Mouse (Mus musculus): ENCODE data around the gene Pramef8. TPM values are rescaled to one million over a fixed set of nuclear protein-coding genes. Genes with fewer than 3 reads are reported as not detected.

The Pramef8 gene
- polyA plus RNA-seq (2015; fragmentation: Nextera tagmentation; extraction: Ambion mirVana): 8.2 and 9.1 TPM in 2 replicates

DNA sequence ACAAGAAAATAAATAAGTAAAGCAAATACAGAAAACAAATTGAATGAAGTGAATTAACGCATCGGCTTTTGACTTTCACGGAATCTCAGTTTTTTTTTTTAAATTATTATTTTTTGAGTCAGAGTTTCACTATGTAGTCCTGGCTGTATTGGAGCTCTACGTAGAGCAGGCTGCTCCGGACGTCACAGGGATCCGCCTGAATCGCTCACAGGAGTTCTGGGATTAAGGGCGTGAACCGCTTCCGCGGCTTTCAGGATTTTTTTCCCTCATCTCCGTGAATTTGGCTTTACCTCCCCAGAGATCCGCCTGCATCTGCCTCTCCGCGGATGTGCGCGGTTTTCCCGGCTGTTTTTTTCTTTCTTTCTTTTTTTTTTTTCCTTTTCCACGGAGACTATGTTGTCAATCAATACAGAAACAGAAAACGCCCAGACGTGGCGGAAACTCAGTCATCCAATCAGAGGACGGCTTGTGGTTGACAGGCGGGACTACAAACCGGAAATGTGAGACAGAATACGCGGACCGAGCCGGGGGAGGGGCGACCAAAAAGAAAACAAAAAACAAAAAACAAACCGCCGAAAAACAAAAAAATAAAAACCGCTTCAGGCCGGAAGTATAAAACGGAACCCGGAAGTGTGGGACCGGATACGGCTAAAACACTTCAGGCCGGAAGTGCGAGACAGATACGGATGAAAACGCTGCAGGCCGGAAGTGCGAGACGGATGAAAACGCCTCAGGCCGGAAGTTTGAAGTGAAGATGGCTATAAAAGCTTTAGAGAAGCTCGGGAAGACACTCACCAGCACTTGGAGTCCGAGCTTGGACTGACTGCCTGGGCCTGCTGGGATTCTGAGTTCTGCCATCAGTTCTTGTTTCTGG lies at the start of gene Pramef8:
TSS of gene Pramef8 (plus strand) at position 208 of the 874 bp plus-strand sequence.

GRCm38 (mm10) chr4:143394181-143394580 lies 18.0 kb upstream of the Pramef8 start, which contains the start of gene Pramel1:
Gene Pramel1 (plus strand): TSS chr4:143394428.

DNA sequence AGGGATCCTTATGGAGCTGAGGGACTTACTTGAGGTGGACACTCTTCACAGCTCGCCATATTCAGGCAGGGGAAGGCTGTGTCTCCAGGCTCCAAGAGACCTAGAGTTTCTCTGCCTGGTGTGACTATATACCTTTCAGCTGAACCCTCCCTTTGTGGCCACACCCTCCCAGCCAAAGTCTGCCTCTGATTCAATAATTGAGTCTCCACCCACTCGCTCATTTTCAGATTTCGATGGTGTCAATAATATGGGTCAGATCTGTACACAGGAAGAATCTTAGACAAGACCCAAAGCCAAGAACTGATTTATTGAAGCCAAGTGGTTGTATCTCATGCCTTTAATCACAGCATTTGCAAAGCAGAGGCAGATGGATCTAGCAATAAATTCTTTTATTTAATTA lies 38.0 kb downstream of the Pramef8 start, which contains the start of gene Oog4:
TSS of gene Oog4 (minus strand) at position 101 of the 400 bp plus-strand sequence.

Other genes with a start within 250 kb of the Pramef8 start
- gene Prdm2, start 199.4 kb upstream of the Pramef8 start, polyA plus RNA-seq (2015; fragmentation: Nextera tagmentation; extraction: Ambion mirVana): 5.7 and 6.0 TPM in 2 replicates
- 38.2 and 39.6 TPM in 2 replicates for gene Pdpn, start 112.9 kb upstream of the Pramef8 start, polyA plus RNA-seq (2015; fragmentation: Nextera tagmentation; extraction: Ambion mirVana)
- gene Lrrc38, start 62.7 kb upstream of the Pramef8 start, polyA plus RNA-seq (2015; fragmentation: Nextera tagmentation; extraction: Ambion mirVana): 6.4 and 7.8 TPM in 2 replicates
- gene Pramel1, start 18.0 kb upstream of the Pramef8 start, polyA plus RNA-seq (2015; fragmentation: Nextera tagmentation; extraction: Ambion mirVana): not detected in 2 replicates
- not detected in 2 replicates for gene Oog4, start 37.9 kb downstream of the Pramef8 start, polyA plus RNA-seq (2015; fragmentation: Nextera tagmentation; extraction: Ambion mirVana)
- not detected in 2 replicates for gene Gm13043, start 98.9 kb downstream of the Pramef8 start, polyA plus RNA-seq (2015; fragmentation: Nextera tagmentation; extraction: Ambion mirVana)
- gene Gm13040, start 123.5 kb downstream of the Pramef8 start, polyA plus RNA-seq (2015; fragmentation: Nextera tagmentation; extraction: Ambion mirVana): not detected in 2 replicates
- gene BC080695, start 139.3 kb downstream of the Pramef8 start, polyA plus RNA-seq (2015; fragmentation: Nextera tagmentation; extraction: Ambion mirVana): not detected in 2 replicates
- gene Gm13057, start 139.3 kb downstream of the Pramef8 start, polyA plus RNA-seq (2015; fragmentation: Nextera tagmentation; extraction: Ambion mirVana): not detected in 2 replicates
- not detected in 2 replicates for gene Gm13083, start 202.6 kb downstream of the Pramef8 start, polyA plus RNA-seq (2015; fragmentation: Nextera tagmentation; extraction: Ambion mirVana)
- not detected in 2 replicates for gene Gm13088, start 244.8 kb downstream of the Pramef8 start, polyA plus RNA-seq (2015; fragmentation: Nextera tagmentation; extraction: Ambion mirVana)

Measured in skeletal muscle tissue, postnatal 0 days (tissue).